Comparison of ENCODE assay signal across 8 mouse cellular contexts in the genomic region with DNA sequence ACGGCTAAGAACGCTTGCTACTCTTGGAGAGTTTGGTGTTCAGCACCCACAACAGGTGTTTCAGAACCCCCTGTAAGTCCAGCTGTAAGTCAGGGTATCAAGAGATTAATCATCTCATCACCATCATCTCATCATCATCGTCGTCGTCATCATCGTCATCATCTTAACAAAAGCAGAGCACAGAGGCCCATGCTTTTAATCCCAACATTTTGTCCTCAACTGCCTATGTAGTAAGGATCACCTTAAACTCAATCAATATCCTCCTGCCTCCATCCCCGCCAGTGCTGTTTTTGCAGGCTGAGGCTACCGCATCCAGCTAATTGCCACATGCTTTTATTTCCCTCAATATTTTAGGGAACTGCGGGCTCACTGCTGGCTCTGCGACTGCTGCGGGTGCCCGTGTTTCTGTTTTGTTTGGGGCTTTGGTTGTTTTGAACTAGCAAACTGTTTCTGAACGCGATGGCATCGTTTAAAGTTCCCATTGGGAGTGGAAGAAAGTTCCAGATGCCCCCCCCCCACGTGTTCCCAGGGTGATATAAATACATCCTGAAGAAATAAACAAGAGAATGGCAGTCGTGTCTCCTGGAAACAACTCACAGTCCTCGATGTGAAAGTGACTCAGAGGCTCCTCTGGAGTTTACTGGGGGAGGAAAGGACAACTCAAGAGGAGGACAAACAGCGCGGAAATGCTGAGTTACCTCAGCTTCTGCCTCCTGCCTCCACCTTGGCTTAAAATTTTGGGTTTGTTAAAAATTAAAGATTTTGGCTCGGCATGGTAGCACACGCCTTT. TPM values are rescaled to one million over a fixed set of nuclear protein-coding genes. Genes with fewer than 3 reads are reported as not detected.
DNase-seq lines count a peak whose midpoint lies in the region; ATAC-seq and TF ChIP-seq lines count a peak whose summit lies in the region.

No protein-coding gene starts in this region.

- peak overlapping the region; percentile 50 for H3K4me2 ChIP-seq in hindbrain, embryonic 11.5 days (replicated peaks; ENCODE audit: low read depth, low read length)

- H3K9ac ChIP-seq in hindbrain, embryonic 11.5 days (ENCODE audit: low read depth, low read length) = no peak overlapping the region

- no peak for ATAC-seq in hindbrain, embryonic 11.5 days (ENCODE audit: low FRiP score)

- intact Hi-C loops in heart, postnatal 25 days (cut with DNase I) = no loop called here

- peaks cover 3% of the 10 kb centered on the region; the same call in 1 of the 2 replicates for H3K4me1 ChIP-seq in heart, embryonic 10.5 days
- H3K4me1 ChIP-seq in bone marrow macrophage, adult 2 months (ENCODE audit: control insufficient read depth, insufficient read depth, low read length) = peaks cover 31% of the 10 kb centered on the region
- no peaks in the 10 kb centered on the region for H3K4me1 ChIP-seq in hindbrain, embryonic 11.5 days (replicated peaks; ENCODE audit: control insufficient read depth, insufficient read depth, low read length)

- WGBS in heart, embryonic 10.5 days = 36% methylated on average over 22 of the region's 22 CpGs
- WGBS in hindbrain, embryonic 11.5 days = 39% methylated on average over 22 of the region's 22 CpGs

- TF ChIP-seq POLR2A in bone marrow macrophage, adult 2 months (IDR thresholded peaks at IDR 0.05; ENCODE audit: borderline replicate concordance, low read depth, low read length) = no peak

- no peak for TF ChIP-seq CTCF in bone marrow macrophage, adult 2 months (IDR thresholded peaks at IDR 0.05; ENCODE audit: low read depth, low read length)

- no peak for DNase-seq in heart, embryonic 10.5 days (ENCODE audit: low spot score)
- no peak for DNase-seq in heart, postnatal 25 days (ENCODE audit: low spot score)
- DNase-seq in hindbrain, embryonic 11.5 days (ENCODE audit: low spot score) = no peak
- peak; percentile 32 for DNase-seq in lung, postnatal 25 days (ENCODE audit: low spot score)
- no peak for DNase-seq in urinary bladder, postnatal 4 days (ENCODE audit: low spot score in 2 of 2)
- DNase-seq in layer of hippocampus, adult 11-12 months (ENCODE audit: low spot score) = no peak
- no peak for DNase-seq in kidney, postnatal 14 days

- peaks cover 20% of the 10 kb centered on the region for H3K36me3 ChIP-seq in heart, embryonic 10.5 days
- 0 out of 2 replicates have a peak, but pooled peaks cover 7% of the 10 kb centered on the region for H3K36me3 ChIP-seq in hindbrain, embryonic 11.5 days (ENCODE audit: control insufficient read depth, insufficient read depth, low read length)

- H3K27ac ChIP-seq in heart, embryonic 10.5 days = peak overlapping the region; percentile 52; the same call in 1 of the 2 replicates
- peak overlapping the region; percentile 76 for H3K27ac ChIP-seq in bone marrow macrophage, adult 2 months (ENCODE audit: insufficient read depth, low read depth, low read length)
- H3K27ac ChIP-seq in hindbrain, embryonic 11.5 days (ENCODE audit: low read depth, low read length) = no peak overlapping the region

- H3K27me3 ChIP-seq in heart, embryonic 10.5 days (ENCODE audit: insufficient read depth, poor library complexity, severe bottlenecking) = no peaks in the 10 kb centered on the region
- H3K27me3 ChIP-seq in hindbrain, embryonic 11.5 days (ENCODE audit: control insufficient read depth, insufficient read depth, low read length) = no peaks in the 10 kb centered on the region

- no peaks in the 10 kb centered on the region for H3K9me3 ChIP-seq in heart, embryonic 10.5 days
- H3K9me3 ChIP-seq in hindbrain, embryonic 11.5 days (ENCODE audit: control insufficient read depth, low read length) = no peaks in the 10 kb centered on the region

- peak overlapping the region; percentile 71 for H3K4me3 ChIP-seq in heart, embryonic 10.5 days
- H3K4me3 ChIP-seq in bone marrow macrophage, adult 2 months (ENCODE audit: insufficient read depth, low read length) = peak overlapping the region; percentile 58
- H3K4me3 ChIP-seq in hindbrain, embryonic 11.5 days (ENCODE audit: low read depth, low read length) = peak overlapping the region; percentile 82

RNA-seq across cellular contexts. Expression of a gene that starts 0.9 kb away (rescaled TPM):
- polyA plus RNA-seq in heart, embryonic 10.5 days (2016; fragmentation: Nextera tagmentation; extraction: Ambion mirVana) = 71.9 and 80.3 TPM in 2 replicates
- 10 to 100 TPM; 48.1 to 51.3 TPM for total RNA-seq in heart, postnatal 25 days (2021)
- 233 and 235 TPM in 2 replicates for polyA plus RNA-seq in bone marrow macrophage, adult 2 months (2012; ENCODE audit: insufficient read depth, insufficient read length, missing spikeins)
- polyA plus RNA-seq in hindbrain, embryonic 11.5 days (2014; fragmentation: Nextera tagmentation; extraction: Ambion mirVana) = 76.7 and 84.7 TPM in 2 replicates

RNA-seq across cellular contexts. Expression of a gene that starts 11.4 kb away (rescaled TPM):
- polyA plus RNA-seq in heart, embryonic 10.5 days (2016; fragmentation: Nextera tagmentation; extraction: Ambion mirVana) = 47.3 and 50.7 TPM in 2 replicates
- total RNA-seq in heart, postnatal 25 days (2021) = 10 to 100 TPM; 19.9 TPM
- 9.9 and 14.0 TPM in 2 replicates for polyA plus RNA-seq in bone marrow macrophage, adult 2 months (2012; ENCODE audit: insufficient read depth, insufficient read length, missing spikeins)
- 48.9 and 53.3 TPM in 2 replicates for polyA plus RNA-seq in hindbrain, embryonic 11.5 days (2014; fragmentation: Nextera tagmentation; extraction: Ambion mirVana)
